Mouse (Mus musculus) cerebellum, adult 11 months (tissue): ENCODE data around the gene Slc35b2.

Experiments used
- DNase-seq: peaks from one replicate; pipeline ENCODE4 v3.0.0; 2022

The Slc35b2 gene

GRCm38 (mm10) chr17:45606992-45607879 is 43.6 kb downstream of the Slc35b2 start:
- no peak for DNase-seq

- DNase-seq = no peak
These were observed 44.7 kb downstream of the Slc35b2 start for GRCm38 (mm10) chr17:45608396-45608795.

- no peak for DNase-seq
These were observed 46.6 kb downstream of the Slc35b2 start for GRCm38 (mm10) chr17:45610144-45610866.

GRCm38 (mm10) chr17:45612008-45612407 is 48.3 kb downstream of the Slc35b2 start:
- DNase-seq = no peak

GRCm38 (mm10) chr17:45612921-45613320 is 49.2 kb downstream of the Slc35b2 start:
- DNase-seq = no peak

GRCm38 (mm10) chr17:45616046-45616650 is 52.5 kb downstream of the Slc35b2 start:
- no peak for DNase-seq

GRCm38 (mm10) chr17:45616679-45617078 is 53.0 kb downstream of the Slc35b2 start:
- no peak for DNase-seq
